Mouse (Mus musculus) cortical plate, adult 2 months (tissue): ENCODE measurements at regions not wholly inside any gene's neighbourhood (a gene's known extent, or its start where the extent isn't known, plus 50 kb on each side); places are given as distances from the start of the nearest gene placed in this dataset.

ENCODE experiments used
- CTCF ChIP-seq: fragments of 200-500 bp; IDR thresholded peaks from 2 replicates; pipeline ENCODE4 v1.5.1; 2011; ENCODE audit warnings: mild to moderate bottlenecking, control low read depth, low read length; ENCODE audit not compliant: insufficient read depth; ENCODE audit errors: extremely low read depth
- POLR2A ChIP-seq: fragments of 200-500 bp; IDR thresholded peaks from 2 replicates; pipeline ENCODE4 v1.6.1; 2011; ENCODE audit warnings: mild to moderate bottlenecking, low read length, control low read depth; ENCODE audit not compliant: insufficient read depth; ENCODE audit errors: extremely low read depth

GRCm38 (mm10) chr17:9829895-9830294 is 160.4 kb upstream of the Pabpc6 start:
- TF ChIP-seq CTCF (no peak), POLR2A (no peak)
